Mouse (Mus musculus) myocyte (in vitro differentiated cells): ENCODE data around the gene Cuedc2.

ENCODE experiments used
- MYOD1 ChIP-seq, 3 experiments: IDR thresholded peaks; one replicate each; pipeline ENCODE4 v1.6.1; 2011; ENCODE audit warnings: control low read depth in 2 of 3, low read depth in 2 of 3, mild to moderate bottlenecking in 2 of 3, moderate library complexity in 1 of 3; ENCODE audit not compliant: insufficient read length in 2 of 3, control insufficient read depth in 1 of 3
- MYOG ChIP-seq, 3 experiments: IDR thresholded peaks; one replicate each; pipeline ENCODE4 v1.6.1; 2011; ENCODE audit warnings: control low read depth in 2 of 3, low read depth in 2 of 3, mild to moderate bottlenecking in 2 of 3; ENCODE audit not compliant: insufficient read length in 2 of 3, control insufficient read depth in 1 of 3, insufficient read depth in 1 of 3
- POLR2A ChIP-seq: IDR thresholded peaks from one replicate; pipeline ENCODE4 v1.6.1; 2011; ENCODE audit warnings: low read depth, mild to moderate bottlenecking, control low read depth, moderate library complexity; ENCODE audit not compliant: insufficient read length
- POLR2AphosphoS2 ChIP-seq: IDR thresholded peaks from one replicate; pipeline ENCODE4 v1.6.1; 2011; ENCODE audit warnings: low read depth, control low read depth; ENCODE audit not compliant: insufficient read length
- SRF ChIP-seq: IDR thresholded peaks from one replicate; pipeline ENCODE4 v1.6.1; 2011; ENCODE audit warnings: low read depth; ENCODE audit not compliant: control insufficient read depth, insufficient read length
- TCF12 ChIP-seq: IDR thresholded peaks from one replicate; pipeline ENCODE4 v1.6.1; 2011; ENCODE audit warnings: mild to moderate bottlenecking, control low read depth; ENCODE audit not compliant: poor library complexity, insufficient read depth, severe bottlenecking
- TCF3 ChIP-seq: IDR thresholded peaks from one replicate; pipeline ENCODE4 v1.6.1; 2011; ENCODE audit warnings: low read depth, control low read depth; ENCODE audit not compliant: insufficient read length

DNA sequence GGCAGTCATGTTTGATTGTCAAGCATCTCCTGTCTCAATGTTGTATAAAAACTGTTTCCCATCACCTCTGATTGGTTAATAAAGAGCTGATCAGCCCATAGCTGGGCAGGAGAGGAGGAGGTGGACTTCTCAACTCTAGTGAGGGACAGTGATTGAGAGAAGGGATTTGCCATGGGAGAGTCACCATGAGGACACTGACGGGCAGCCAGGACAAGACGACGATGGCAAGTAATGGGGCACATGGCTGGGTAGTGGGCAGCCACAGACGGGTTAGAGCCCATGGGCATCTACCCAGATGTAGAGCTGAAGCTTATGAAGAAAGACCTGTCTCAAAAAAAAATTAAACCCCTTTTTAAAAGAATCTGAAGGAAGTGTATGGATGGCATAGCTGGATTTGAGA is 36.0 kb downstream of the Cuedc2 start:
- TF ChIP-seq MYOD1 (IDR thresholded peaks at IDR 0.05; ENCODE audit: control insufficient read depth in 1 of 3, insufficient read length in 2 of 3, low read depth in 2 of 3) (no peak), MYOG (IDR thresholded peaks at IDR 0.05; ENCODE audit: control insufficient read depth in 1 of 3, insufficient read depth in 1 of 3, insufficient read length in 2 of 3, low read depth in 2 of 3) (no peak), POLR2A (no peak), SRF (no peak), TCF3 (no peak), POLR2AphosphoS2 (no peak), TCF12 (no peak)
